Mouse (Mus musculus) CH12.LX (cell line): ENCODE data around the gene Mark2. TPM values are rescaled to one million over a fixed set of nuclear protein-coding genes. Genes with fewer than 3 reads are reported as not detected.

ENCODE experiments used
- DNase-seq: peaks from one replicate; pipeline ENCODE4 v3.0.0-alpha.2; 2013; ENCODE audit errors: extremely low read depth
- H3K27ac ChIP-seq: 2 replicates; pipeline ENCODE4 v1.5.1; 2012; ENCODE audit warnings: low read depth, mild to moderate bottlenecking, control low read depth, moderate library complexity; ENCODE audit not compliant: insufficient read depth
- H3K27me3 ChIP-seq: replicated peaks from 2 replicates; pipeline ENCODE3; 2012; ENCODE audit warnings: inconsistent platforms
- H3K36me3 ChIP-seq, 2 experiments: replicated peaks in 1 of 2; 2 replicates each; pipeline versions ENCODE3 to v1.6.1; 2012; ENCODE audit warnings: inconsistent platforms in 1 of 2, low read length in 1 of 2, mild to moderate bottlenecking in 1 of 2, mixed read lengths in 1 of 2, moderate library complexity in 1 of 2; ENCODE audit not compliant: control insufficient read depth in 1 of 2, insufficient read depth in 1 of 2
- H3K4me1 ChIP-seq, 2 experiments: 2 replicates each; pipeline ENCODE4 v1.6.1; 2012; ENCODE audit warnings: inconsistent platforms in 1 of 2, moderate library complexity in 1 of 2; ENCODE audit not compliant: insufficient read depth in 2 of 2, control insufficient read depth in 1 of 2
- H3K4me2 ChIP-seq: 2 replicates; pipeline ENCODE4 v1.6.1; 2012; ENCODE audit warnings: low read depth, mild to moderate bottlenecking, control low read depth; ENCODE audit not compliant: poor library complexity, insufficient read depth, severe bottlenecking
- H3K4me3 ChIP-seq, 3 experiments: fragments of 150-350 bp in 1 of 3; sonication (generic) in 1 of 3; replicated peaks in 1 of 3; 2 replicates each; pipeline versions ENCODE3 to v1.5.1; 2011 to 2012; ENCODE audit warnings: low read depth in 2 of 3, low read length in 2 of 3, mild to moderate bottlenecking in 2 of 3, moderate library complexity in 2 of 3, control low read depth in 1 of 3, improper control_type of control experiment in 1 of 3, inconsistent platforms in 1 of 3, mixed read lengths in 1 of 3; ENCODE audit not compliant: poor library complexity in 1 of 3
- H3K79me2 ChIP-seq: replicated peaks from 2 replicates; pipeline ENCODE4 v1.6.1; 2012; ENCODE audit warnings: mild to moderate bottlenecking, moderate library complexity; ENCODE audit not compliant: control insufficient read depth, poor library complexity, insufficient read depth, severe bottlenecking; ENCODE audit errors: extremely low read depth
- H3K9ac ChIP-seq: 2 replicates; pipeline ENCODE4 v1.6.1; 2012; ENCODE audit warnings: low read depth, mild to moderate bottlenecking, control low read depth, moderate library complexity; ENCODE audit not compliant: insufficient read depth
- H3K9me3 ChIP-seq: replicated peaks from 2 replicates; pipeline ENCODE3; 2012; ENCODE audit warnings: low read length, inconsistent platforms, mixed read lengths
- BHLHE40 ChIP-seq: IDR thresholded peaks from 2 replicates; pipeline ENCODE4 v1.6.1; 2011; ENCODE audit warnings: mild to moderate bottlenecking, low read depth, low read length, improper control_type of control experiment
- CHD1 ChIP-seq: IDR thresholded peaks from 2 replicates; pipeline ENCODE4 v1.6.1; 2012; ENCODE audit warnings: low read depth, low read length, improper control_type of control experiment, inconsistent platforms
- E2F4 ChIP-seq: IDR thresholded peaks from 2 replicates; pipeline ENCODE4 v1.6.1; 2011; ENCODE audit warnings: low read depth, low read length, improper control_type of control experiment; ENCODE audit not compliant: insufficient replicate concordance
- EP300 ChIP-seq: IDR thresholded peaks from 2 replicates; pipeline ENCODE4 v1.6.1; 2011; ENCODE audit warnings: low read length, improper control_type of control experiment
- ETS1 ChIP-seq: conservative IDR thresholded peaks from 2 replicates; pipeline ENCODE4 v1.6.1; 2012; ENCODE audit warnings: low read depth, mild to moderate bottlenecking, inconsistent platforms, low read length, improper control_type of control experiment, moderate library complexity
- GABPA ChIP-seq: IDR thresholded peaks from 2 replicates; pipeline ENCODE4 v1.6.1; 2012; ENCODE audit warnings: low read depth, low read length, improper control_type of control experiment, inconsistent platforms; ENCODE audit not compliant: insufficient replicate concordance
- HCFC1 ChIP-seq: IDR thresholded peaks from 2 replicates; pipeline ENCODE4 v1.6.1; 2012; ENCODE audit warnings: low read depth, mild to moderate bottlenecking, inconsistent platforms, low read length, improper control_type of control experiment
- IRF4 ChIP-seq: IDR thresholded peaks from 2 replicates; pipeline ENCODE4 v1.6.1; 2014; ENCODE audit warnings: low read depth, mild to moderate bottlenecking, inconsistent platforms, low read length, improper control_type of control experiment
- JUN ChIP-seq: IDR thresholded peaks from 2 replicates; pipeline ENCODE4 v1.6.1; 2011; ENCODE audit warnings: low read depth, mild to moderate bottlenecking, low read length, improper control_type of control experiment, moderate library complexity; ENCODE audit not compliant: insufficient read depth
- MAX ChIP-seq: IDR thresholded peaks from 2 replicates; pipeline ENCODE4 v1.6.1; 2011; ENCODE audit warnings: low read length, improper control_type of control experiment
- MAZ ChIP-seq: IDR thresholded peaks from 2 replicates; pipeline ENCODE4 v1.6.1; 2012; ENCODE audit warnings: low read depth, mild to moderate bottlenecking, inconsistent platforms, low read length, improper control_type of control experiment, moderate library complexity
- MEF2A ChIP-seq: IDR thresholded peaks from 2 replicates; pipeline ENCODE4 v1.6.1; 2014; ENCODE audit warnings: low read depth, mild to moderate bottlenecking, inconsistent platforms, low read length, improper control_type of control experiment, borderline replicate concordance
- MXI1 ChIP-seq: IDR thresholded peaks from 2 replicates; pipeline ENCODE4 v1.6.1; 2011; ENCODE audit warnings: mild to moderate bottlenecking, low read depth, low read length, improper control_type of control experiment
- MYC ChIP-seq: IDR thresholded peaks from 2 replicates; pipeline ENCODE4 v1.6.1; 2011; ENCODE audit warnings: low read depth, mild to moderate bottlenecking, improper control_type of control experiment, low read length
- NELFE ChIP-seq: IDR thresholded peaks from 2 replicates; pipeline ENCODE4 v1.6.1; 2011; ENCODE audit warnings: low read depth, low read length, improper control_type of control experiment
- NRF1 ChIP-seq: IDR thresholded peaks from 2 replicates; pipeline ENCODE4 v1.6.1; 2014; ENCODE audit warnings: low read depth, mild to moderate bottlenecking, inconsistent platforms, low read length, improper control_type of control experiment, moderate library complexity
- POLR2AphosphoS2 ChIP-seq: IDR thresholded peaks from 2 replicates; pipeline ENCODE4 v1.6.1; 2011; ENCODE audit warnings: low read depth, low read length, improper control_type of control experiment
- SMC3 ChIP-seq: IDR thresholded peaks from 2 replicates; pipeline ENCODE4 v1.6.1; 2011; ENCODE audit warnings: low read depth, low read length, improper control_type of control experiment
- USF1 ChIP-seq: IDR thresholded peaks from 2 replicates; pipeline ENCODE4 v1.6.1; 2014; ENCODE audit warnings: low read depth, mild to moderate bottlenecking, inconsistent platforms, low read length, improper control_type of control experiment
- USF2 ChIP-seq: conservative IDR thresholded peaks from 2 replicates; pipeline ENCODE4 v1.6.1; 2011; ENCODE audit warnings: low read depth, low read length, improper control_type of control experiment
- ZC3H11A ChIP-seq: IDR thresholded peaks from 2 replicates; pipeline ENCODE4 v1.6.1; 2012; ENCODE audit warnings: low read depth, mild to moderate bottlenecking, inconsistent platforms, low read length, improper control_type of control experiment
- ZKSCAN1 ChIP-seq: IDR thresholded peaks from 2 replicates; pipeline ENCODE4 v1.6.1; 2012; ENCODE audit warnings: low read depth, inconsistent platforms, low read length, improper control_type of control experiment, borderline replicate concordance
- ZMIZ1 ChIP-seq: IDR thresholded peaks from 2 replicates; pipeline ENCODE4 v1.6.1; 2012; ENCODE audit warnings: low read depth, mild to moderate bottlenecking, inconsistent platforms, low read length, improper control_type of control experiment
- ZNF384 ChIP-seq: IDR thresholded peaks from 2 replicates; pipeline ENCODE4 v1.6.1; 2012; ENCODE audit warnings: low read depth, low read length, improper control_type of control experiment, inconsistent platforms
- dilution Hi-C: fragments of 300-500 bp; cut with MboI; formaldehyde crosslinking; loops from 2 replicates; pipeline ENCODE4 v1.14.3; 2020; ENCODE audit warnings: low sequenced_read_pairs; ENCODE audit not compliant: extremely low pct_unique_long_range_greater_than_20kb, extremely low pct_ligation_motif_present
- in situ Hi-C: fragments of 300-500 bp; cut with MboI; formaldehyde crosslinking; loops from 3 replicates; pipeline ENCODE4 v1.14.3; 2019; ENCODE audit warnings: low sequenced_read_pairs, low pct_ligation_motif_present, low pct_unique_long_range_greater_than_20kb, mixed read lengths
- polyA plus RNA-seq: library from polyadenylated mRNA; unstranded; fragments of >175 nt; gene quantifications from 2 replicates; pipeline ENCODE4 v1.2.1, GENCODE M21; 2012; ENCODE audit warnings: low read depth; ENCODE audit not compliant: insufficient read length
- total RNA-seq, 2 experiments: library from RNA; depleted of rRNA; stranded (reverse); fragments of 300-350 nt in 1 of 2; fragments of >200 nt in 1 of 2; gene quantifications; 2 replicates each; pipeline ENCODE4 v1.2.3; 2012 to 2014

Mark2 gene
- total and polyA plus RNA-seq, 3 experiments = 8.1 to 34.4 (median 19.0) TPM

DNA sequence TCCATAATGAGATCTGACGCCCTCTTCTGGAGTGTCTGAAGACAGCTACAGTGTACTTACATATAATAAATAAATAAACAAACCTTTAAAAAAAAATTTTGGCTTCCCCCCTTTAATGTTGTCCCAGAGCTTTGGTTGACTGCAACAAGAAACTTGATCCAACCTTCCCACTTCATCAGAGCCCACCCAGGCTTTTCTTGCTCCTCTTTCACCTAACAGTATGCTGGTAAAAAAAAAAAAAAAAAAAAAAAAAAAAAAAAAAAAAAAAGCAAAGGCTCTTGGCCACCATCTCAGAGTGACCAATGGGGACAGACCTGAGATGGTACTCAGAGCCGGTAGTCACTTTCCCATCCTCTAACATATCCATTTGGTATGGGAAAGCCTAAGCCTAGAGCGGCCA, 53.4 kb downstream of the Mark2 start:
- DNase-seq = no peak
- Histone ChIP-seq H3K4me1 (peaks cover 6 to 45% of the 10 kb centered on the region in 2 experiments), H3K9ac (no peak overlapping the region), H3K4me2 (no peak overlapping the region), H3K36me3 (peaks cover 50 to 91% of the 10 kb centered on the region in 2 experiments), H3K9me3 (no peaks in the 10 kb centered on the region), H3K79me2 (peaks cover 13% of the 10 kb centered on the region), H3K27ac (no peak overlapping the region), H3K27me3 (no peaks in the 10 kb centered on the region), H3K4me3 (no peak overlapping the region)
- in situ Hi-C loops (no loop called here), dilution Hi-C loops (no loop called here)
- TF ChIP-seq ZKSCAN1 (no peak), MAZ (no peak), USF1 (no peak), ZNF384 (peak; percentile 60), E2F4 (no peak)

DNA sequence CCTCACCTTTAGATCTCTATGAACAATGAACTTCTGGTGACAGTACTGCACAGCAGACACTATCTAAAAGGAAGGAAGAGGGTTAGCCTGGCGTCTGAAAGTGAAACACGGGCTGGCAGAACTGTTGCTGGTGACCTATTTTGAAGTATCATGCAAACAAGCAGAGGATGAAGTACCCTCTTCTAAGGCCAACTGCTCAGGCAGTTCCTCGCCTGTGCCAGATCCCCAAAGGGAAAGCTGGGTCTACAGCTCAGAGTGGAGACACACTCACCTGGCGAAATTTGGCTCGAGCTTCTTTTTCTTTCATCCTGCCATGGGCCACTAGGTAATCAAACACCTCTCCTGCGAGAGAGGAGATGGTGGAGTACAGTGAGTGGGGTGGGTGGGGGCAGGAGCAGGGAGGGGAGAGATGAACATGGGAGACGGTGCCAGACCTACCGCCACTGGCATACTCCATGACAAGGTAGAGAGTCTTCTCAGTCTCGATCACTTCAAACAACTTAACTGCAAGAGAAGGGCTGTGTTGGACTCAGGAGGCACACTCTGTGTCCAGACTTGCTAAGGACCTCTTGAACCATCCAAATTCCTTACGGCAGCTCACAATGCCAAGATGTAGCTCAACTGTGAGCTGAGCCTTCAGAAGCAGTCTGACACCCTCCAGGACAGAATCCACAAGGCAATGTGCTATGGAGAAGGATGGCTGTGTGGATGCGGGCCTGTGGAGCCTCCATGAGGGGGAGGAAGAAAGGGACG, 54.9 kb downstream of the Mark2 start:
- no peaks in the 10 kb centered on the region; the same call in 1 of the 2 replicates for H3K79me2 ChIP-seq
- H3K9ac ChIP-seq = no peak overlapping the region
- in situ Hi-C loops = no loop called here

DNA sequence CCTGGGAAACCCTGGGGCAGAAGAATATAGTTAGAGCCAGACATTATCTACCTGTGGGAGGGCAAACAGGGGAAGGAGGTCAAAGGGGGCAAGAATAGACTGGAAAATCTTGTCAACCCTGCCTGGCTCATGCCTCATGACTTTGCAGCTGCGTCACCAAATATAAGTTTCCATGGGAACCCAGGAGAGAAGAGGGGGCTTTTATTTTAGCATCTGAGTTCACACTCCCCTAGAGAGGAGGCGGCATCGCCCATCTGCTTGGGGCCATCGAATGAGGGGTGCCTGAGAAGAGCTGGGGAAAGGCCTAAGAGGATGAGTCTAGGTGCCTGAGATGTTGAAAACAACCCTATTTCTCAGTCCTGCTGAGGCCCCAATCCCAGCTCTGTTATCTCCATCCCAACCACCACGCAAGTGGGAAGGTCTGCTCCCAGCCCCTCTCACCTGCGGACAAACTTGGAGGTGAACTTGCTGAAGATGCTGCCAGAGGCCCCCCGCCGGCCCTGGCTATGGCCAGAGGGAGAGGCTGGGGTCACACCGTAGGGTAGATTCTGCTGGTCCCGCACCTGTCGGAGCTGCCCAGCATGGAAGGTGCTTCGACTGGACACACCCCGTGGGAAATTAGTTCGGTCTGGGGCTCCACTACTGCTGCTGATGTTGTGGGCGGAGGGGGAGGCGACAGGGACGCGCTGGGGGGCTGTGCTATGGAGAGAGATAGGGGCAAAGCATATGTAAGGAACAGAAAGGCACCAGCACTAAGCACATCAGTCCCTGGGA, 60.9 kb downstream of the Mark2 start:
- no peak overlapping the region for H3K27ac ChIP-seq
- H3K4me2 ChIP-seq = no peak overlapping the region
- dilution Hi-C loops (no loop called here), in situ Hi-C loops (no loop called here)
- peaks cover 0 to 25% of the 10 kb centered on the region in 2 experiments; a peak in 2 of 4 replicates for H3K4me1 ChIP-seq
- no peak for DNase-seq
- no peak for TF ChIP-seq ZC3H11A
- no peak for TF ChIP-seq GABPA
- no peak for TF ChIP-seq EP300
- TF ChIP-seq JUN = no peak
- TF ChIP-seq MEF2A = no peak
- no peak for TF ChIP-seq ZMIZ1
- TF ChIP-seq NELFE = no peak
- TF ChIP-seq IRF4 = no peak
- no peak for TF ChIP-seq ETS1
- no peak for TF ChIP-seq BHLHE40
- no peak for TF ChIP-seq MAX
- TF ChIP-seq POLR2AphosphoS2 = no peak
- no peak for TF ChIP-seq MYC
- no peak for TF ChIP-seq CHD1
- no peak for TF ChIP-seq HCFC1
- no peak for TF ChIP-seq MXI1
- no peak for TF ChIP-seq SMC3
- no peak for TF ChIP-seq USF1
- no peaks in the 10 kb centered on the region for H3K27me3 ChIP-seq
- H3K36me3 ChIP-seq = peaks cover 84 to 98% of the 10 kb centered on the region in 2 experiments
- no peak overlapping the region for H3K4me3 ChIP-seq
- no peaks in the 10 kb centered on the region for H3K9me3 ChIP-seq
- H3K9ac ChIP-seq = no peak overlapping the region
- no peaks in the 10 kb centered on the region for H3K79me2 ChIP-seq

More for the DNA sequence above, 54.9 kb downstream of the Mark2 start:
- H3K4me1 ChIP-seq = peaks cover 2 to 31% of the 10 kb centered on the region in 2 experiments
- DNase-seq = no peak
- no peak for TF ChIP-seq ZKSCAN1
- TF ChIP-seq MEF2A = no peak
- TF ChIP-seq USF2 = no peak
- TF ChIP-seq NRF1 = no peak
- H3K9me3 ChIP-seq = no peaks in the 10 kb centered on the region
- H3K27me3 ChIP-seq = no peaks in the 10 kb centered on the region
- no peak overlapping the region for H3K4me2 ChIP-seq
- dilution Hi-C loops = no loop called here
- H3K36me3 ChIP-seq = peaks cover 65 to 93% of the 10 kb centered on the region in 2 experiments
- no peak overlapping the region for H3K27ac ChIP-seq
- H3K4me3 ChIP-seq = no peak overlapping the region
